In the genomic region with DNA sequence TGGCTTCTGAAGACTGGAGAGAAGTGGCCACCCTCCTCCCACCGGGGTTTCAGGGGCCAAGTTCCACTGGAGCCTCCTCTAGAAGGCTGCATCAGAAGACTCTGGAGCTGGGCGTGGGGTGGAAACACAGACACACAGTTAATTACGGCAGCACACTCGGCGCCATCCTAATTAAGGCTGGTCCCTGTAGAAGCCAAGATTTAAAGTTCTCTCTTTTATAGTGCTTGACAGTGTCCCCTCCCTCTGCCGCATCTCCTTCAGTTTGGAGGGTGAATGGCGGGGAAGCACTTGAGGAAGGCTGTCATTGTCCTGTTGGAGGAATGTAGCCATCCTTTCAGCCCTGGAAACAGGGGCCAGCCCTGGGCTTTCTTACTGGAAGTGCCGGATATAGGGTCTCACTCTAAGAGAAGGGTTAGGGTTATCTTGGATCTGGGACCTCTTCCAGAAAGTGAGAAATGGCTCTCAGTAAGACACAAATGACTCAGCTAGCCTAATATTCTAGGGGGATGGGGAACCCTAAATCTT, we compare ENCODE assay signal across 21 mouse cellular contexts. TPM values are rescaled to one million over a fixed set of nuclear protein-coding genes. Genes with fewer than 3 reads are reported as not detected.
A peak's percentile ranks its signal among the peaks of the same experiment; 100 is the strongest.
DNase-seq lines count a peak whose midpoint lies in the region; ATAC-seq lines count a peak whose summit lies in the region.
"Had no signal": no experiment of that assay in that cellular context is flagged by ENCODE, and none has a peak within 500 bp of the region (broad histone marks: within the 10 kb centered on the region; RNA-seq: fewer than 3 reads in every experiment).

No protein-coding gene starts in this region.

- H3K4me3 ChIP-seq in embryonic facial prominence, embryonic 15.5 days (replicated peaks): no peak overlapping the region
- H3K4me3 ChIP-seq: embryonic facial prominence, embryonic 13.5 days; forebrain, embryonic 15.5 days; liver, embryonic 13.5 days; megakaryocyte, embryonic 14.5 days; midbrain, embryonic 13.5 days; neural tube, embryonic 12.5 days had no signal

- no peak for ATAC-seq in embryonic facial prominence, embryonic 15.5 days (ENCODE audit: insufficient number of reproducible peaks, low FRiP score, low TSS enrichment, low read depth)
- ATAC-seq: forebrain, embryonic 15.5 days; midbrain, embryonic 13.5 days had no signal

- no peak overlapping the region for H3K4me2 ChIP-seq in embryonic facial prominence, embryonic 15.5 days (replicated peaks)
- H3K4me2 ChIP-seq: embryonic facial prominence, embryonic 13.5 days; forebrain, embryonic 15.5 days; heart, embryonic 11.5 days; liver, embryonic 13.5 days; midbrain, embryonic 13.5 days; neural tube, embryonic 12.5 days had no signal

- no peak overlapping the region for H3K9ac ChIP-seq in embryonic facial prominence, embryonic 15.5 days
- H3K9ac ChIP-seq: embryonic facial prominence, embryonic 13.5 days; forebrain, embryonic 15.5 days; liver, embryonic 13.5 days; midbrain, embryonic 13.5 days; neural tube, embryonic 12.5 days had no signal

- H3K36me3 ChIP-seq in embryonic facial prominence, embryonic 15.5 days: no peaks in the 10 kb centered on the region
- H3K36me3 ChIP-seq: embryonic facial prominence, embryonic 13.5 days; forebrain, embryonic 15.5 days; G1E; liver, embryonic 13.5 days; midbrain, embryonic 13.5 days; neural tube, embryonic 12.5 days had no signal

- peak overlapping the region; percentile 1 for H3K27ac ChIP-seq in embryonic facial prominence, embryonic 15.5 days (replicated peaks)
- H3K27ac ChIP-seq: embryonic facial prominence, embryonic 13.5 days; forebrain, embryonic 15.5 days; liver, embryonic 13.5 days; midbrain, embryonic 13.5 days; neural tube, embryonic 12.5 days had no signal

- WGBS in embryonic facial prominence, embryonic 15.5 days: 61% methylated on average over 8 of the region's 8 CpGs

- H3K4me1 ChIP-seq in embryonic facial prominence, embryonic 15.5 days: no peaks in the 10 kb centered on the region; the same call in 1 of the 2 replicates
- H3K4me1 ChIP-seq: liver, embryonic 13.5 days; megakaryocyte, embryonic 14.5 days; midbrain, embryonic 13.5 days had no signal

- H3K9me3 ChIP-seq in embryonic facial prominence, embryonic 15.5 days (replicated peaks): no peaks in the 10 kb centered on the region
- H3K9me3 ChIP-seq: embryonic facial prominence, embryonic 13.5 days; forebrain, embryonic 15.5 days; G1E; liver, embryonic 13.5 days; midbrain, embryonic 13.5 days; neural tube, embryonic 12.5 days had no signal

- peak; percentile 18 for DNase-seq in kidney, adult 9 months
- DNase-seq in kidney, adult 11 months: no peak
- peak; percentile 59 for DNase-seq in kidney, postnatal 10 days
- no peak for DNase-seq in c-Kit-positive CD71-positive TER-119-positive erythroid progenitor cells, embryonic 14.5 days (ENCODE audit: low spot score)
- no peak for DNase-seq in right cerebral cortex, adult 18-20 months
- DNase-seq in right cerebral cortex, postnatal 36 days (ENCODE audit: low spot score in 2 of 2): no peak
- DNase-seq: adrenal gland, adult 2 months; B cell, adult 2 months; cerebellum, adult 2 months; cerebellum, postnatal 25 days; liver, embryonic 13.5 days; lung, adult 2 months; right cerebral cortex, postnatal 25 days had no signal

- H3K27me3 ChIP-seq in embryonic facial prominence, embryonic 15.5 days: no peaks in the 10 kb centered on the region
- H3K27me3 ChIP-seq: embryonic facial prominence, embryonic 13.5 days; forebrain, embryonic 15.5 days; liver, embryonic 13.5 days; midbrain, embryonic 13.5 days; neural tube, embryonic 12.5 days had no signal

RNA-seq across cellular contexts. Expression of a gene that starts 50.2 kb away (rescaled TPM):
- polyA plus RNA-seq in embryonic facial prominence, embryonic 15.5 days (2015; fragmentation: Nextera tagmentation; extraction: Ambion mirVana): 92.6 and 92.9 TPM in 2 replicates
- polyA plus RNA-seq: G1E had no signal

Comparison
In these comparisons a context has a peak if more than half of its experiments do, and no peak if none do; other contexts are left out.
1. DNase-seq: peak in kidney, adult 9 months (single experiment) and kidney, postnatal 10 days (single experiment); none in kidney, adult 11 months (single experiment), c-Kit-positive CD71-positive TER-119-positive erythroid progenitor cells, embryonic 14.5 days (single experiment), right cerebral cortex, adult 18-20 months (single experiment) and right cerebral cortex, postnatal 36 days (0 of 2).